Mouse (Mus musculus) layer of hippocampus, postnatal 14 days (tissue): ENCODE measurements around the gene Cwh43. TPM values are rescaled to one million over a fixed set of nuclear protein-coding genes. Genes with fewer than 3 reads are reported as not detected.

ENCODE experiments used
- DNase-seq, 2 experiments: peaks; one replicate each; pipeline ENCODE4 v3.0.0; 2021 to 2022; ENCODE audit warnings: low spot score in 2 of 2, mixed read lengths in 1 of 2
- total RNA-seq, 2 experiments: library from RNA; stranded (reverse); gene quantifications; 2 replicates each; pipeline ENCODE4 v1.2.3; 2021

Cwh43 gene
- total RNA-seq, 2 experiments from 2014 or later: 3.3 to 3.4 TPM

GRCm38 (mm10) chr5:73393041-73393440 lies 12.8 kb upstream of the Cwh43 start:
- DNase-seq: no peak

- DNase-seq: peak in 1 of 2 experiments; percentile 56
Observed at GRCm38 (mm10) chr5:73399768-73400526, 5.9 kb upstream of the Cwh43 start.

GRCm38 (mm10) chr5:73401341-73401740 lies 4.5 kb upstream of the Cwh43 start:
- DNase-seq: no peak

GRCm38 (mm10) chr5:73402911-73403310 lies 3.0 kb upstream of the Cwh43 start:
- no peak for DNase-seq

GRCm38 (mm10) chr5:73403311-73404068 lies 2.4 kb upstream of the Cwh43 start:
- DNase-seq: no peak

- DNase-seq: no peak
Observed at GRCm38 (mm10) chr5:73404790-73405189, 1.1 kb upstream of the Cwh43 start.

- DNase-seq: no peak
Observed at GRCm38 (mm10) chr5:73406861-73407260, 986 bp downstream of the Cwh43 start.

- DNase-seq: no peak
Observed at GRCm38 (mm10) chr5:73409970-73410369, 4.1 kb downstream of the Cwh43 start.

GRCm38 (mm10) chr5:73411771-73412170 lies 5.9 kb downstream of the Cwh43 start:
- no peak for DNase-seq

- no peak for DNase-seq
Observed at GRCm38 (mm10) chr5:73414172-73414571, 8.3 kb downstream of the Cwh43 start.

GRCm38 (mm10) chr5:73419045-73419695 lies 13.3 kb downstream of the Cwh43 start:
- DNase-seq: no peak

- DNase-seq: peak in 1 of 2 experiments; percentile 23
Observed at GRCm38 (mm10) chr5:73426824-73427223, 20.9 kb downstream of the Cwh43 start.

GRCm38 (mm10) chr5:73431581-73431980 lies 25.7 kb downstream of the Cwh43 start:
- DNase-seq: peak; percentile 87 to 92

GRCm38 (mm10) chr5:73432805-73433204 lies 26.9 kb downstream of the Cwh43 start:
- DNase-seq: no peak

- DNase-seq: no peak
Observed at GRCm38 (mm10) chr5:73434764-73435163, 28.9 kb downstream of the Cwh43 start.

- DNase-seq: no peak
Observed at GRCm38 (mm10) chr5:73442176-73442575, 36.3 kb downstream of the Cwh43 start.

- no peak for DNase-seq
Observed at GRCm38 (mm10) chr5:73450276-73450675, 44.4 kb downstream of the Cwh43 start.

- no peak for DNase-seq
Observed at GRCm38 (mm10) chr5:73454502-73455306, 48.8 kb downstream of the Cwh43 start.

GRCm38 (mm10) chr5:73455307-73455687 lies 49.4 kb downstream of the Cwh43 start:
- DNase-seq: no peak

- no peak for DNase-seq
Observed at GRCm38 (mm10) chr5:73468462-73469433, 62.9 kb downstream of the Cwh43 start.
